Comparison of ENCODE assay signal across 8 mouse cellular contexts in the genomic region with DNA sequence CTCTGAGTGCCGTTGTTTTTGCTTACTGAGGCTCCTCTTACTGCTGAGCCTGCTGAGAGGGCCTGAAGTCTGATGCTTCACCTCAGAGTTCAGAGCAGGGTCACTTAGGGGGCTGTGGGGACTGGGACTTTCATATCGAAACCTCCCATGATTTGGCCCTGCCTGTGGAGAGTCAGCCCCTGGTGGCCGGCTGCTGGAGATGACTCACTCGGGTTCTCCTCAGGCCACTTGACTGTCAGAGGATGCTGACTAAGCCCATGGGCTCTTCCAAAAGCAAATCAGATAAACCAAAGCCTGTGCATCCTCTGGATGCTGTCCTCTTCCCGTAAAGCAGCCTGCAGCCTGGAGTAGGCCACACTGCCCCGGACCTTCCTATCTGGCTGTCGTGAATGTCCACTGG. TPM values are rescaled to one million over a fixed set of nuclear protein-coding genes. Genes with fewer than 3 reads are reported as not detected.
DNase-seq lines count a peak whose midpoint lies in the region; ATAC-seq lines count a peak whose summit lies in the region.

No protein-coding gene starts in this region.

- no peak overlapping the region for H3K4me2 ChIP-seq in heart, embryonic 16.5 days (ENCODE audit: low read depth, low read length)

- ATAC-seq in heart, embryonic 16.5 days (replicated peaks; ENCODE audit: extremely low read depth, insufficient read depth, low FRiP score), result no peak

- no peak overlapping the region for H3K9ac ChIP-seq in heart, embryonic 16.5 days (ENCODE audit: low read length)

- H3K4me1 ChIP-seq in heart, embryonic 16.5 days (ENCODE audit: control insufficient read depth, insufficient read depth, low read length), result peaks cover 32% of the 10 kb centered on the region

- no peaks in the 10 kb centered on the region for H3K27me3 ChIP-seq in heart, embryonic 16.5 days (ENCODE audit: control insufficient read depth, insufficient read depth, low read length)

- DNase-seq in cerebellum, postnatal 36 days, result peak; percentile 28 to 39
- no peak for DNase-seq in cerebellum, adult 11-12 months
- peak; percentile 60 for DNase-seq in urinary bladder, postnatal 14 days (ENCODE audit: low spot score)
- DNase-seq in urinary bladder, postnatal 25 days (ENCODE audit: low spot score), result no peak
- DNase-seq in B cell, adult 2 months, result no peak
- no peak for DNase-seq in spleen, adult 18-20 months
- no peak for DNase-seq in left cerebral cortex, postnatal 4 days

- no peaks in the 10 kb centered on the region for H3K9me3 ChIP-seq in heart, embryonic 16.5 days (replicated peaks; ENCODE audit: control insufficient read depth, low read length)

- H3K36me3 ChIP-seq in heart, embryonic 16.5 days (ENCODE audit: control insufficient read depth, insufficient read depth), result no peaks in the 10 kb centered on the region

- 30% methylated on average over 7 of the region's 7 CpGs for WGBS in heart, embryonic 16.5 days

- no peak overlapping the region for H3K4me3 ChIP-seq in heart, embryonic 16.5 days (ENCODE audit: low read length)

- intact Hi-C loops in left cerebral cortex, postnatal 4 days (cut with DNase I), result no loop called here

- H3K27ac ChIP-seq in heart, embryonic 16.5 days (ENCODE audit: low read length), result peak overlapping the region; percentile 37; the same call in 1 of the 2 replicates

RNA-seq across cellular contexts. Expression of a gene that starts 32.6 kb away (rescaled TPM):
- 63.4 and 65.6 TPM in 2 replicates for polyA plus RNA-seq in heart, embryonic 16.5 days (2015; fragmentation: Nextera tagmentation; extraction: Ambion mirVana)
- 10 to 100 TPM; 45.2 to 48.8 TPM for total RNA-seq in left cerebral cortex, postnatal 4 days (2021)

Comparison
In these comparisons a context has a peak if more than half of its experiments do, and no peak if none do; other contexts are left out.
1. DNase-seq: peak in cerebellum, postnatal 36 days (2 of 2) and urinary bladder, postnatal 14 days (single experiment); none in cerebellum, adult 11-12 months (single experiment), urinary bladder, postnatal 25 days (single experiment), B cell, adult 2 months (0 of 2), spleen, adult 18-20 months (0 of 2) and left cerebral cortex, postnatal 4 days (single experiment).